Mouse (Mus musculus) adrenal gland (tissue): Measurements from ENCODE around the gene Nol11.

ENCODE experiments used
- intact Hi-C: fragments of 180-260 bp; cut with DNase I; formaldehyde crosslinking; loops from one replicate; pipeline ENCODE4 v1.15.1; 2025
- long read RNA-seq, 2 experiments: library from polyadenylated mRNA; unstranded; transcript quantifications; one replicate each; pipeline ENCODE4 v2.0.0; 2020; ENCODE audit warnings: borderline replicate concordance in 1 of 2; ENCODE audit not compliant: insufficient replicate concordance in 1 of 2

Nol11 gene
- long read RNA-seq, experiment 1, transcript Nol11-201 (18 exons, 3,158 nt) = major isoform, 8 of 18 reads
- long read RNA-seq, experiment 1, partial matches to known transcripts = 6 of 18 reads
- long read RNA-seq, experiment 1, other reads (novel, unspliced or antisense) = 3 of 18 reads
- long read RNA-seq, experiment 2, transcript Nol11-201 (18 exons, 3,158 nt) = major isoform, 10 of 22 reads
- long read RNA-seq, experiment 2, partial matches to known transcripts = 7 of 22 reads
- long read RNA-seq, experiment 2, other reads (novel, unspliced or antisense) = 4 of 22 reads

DNA sequence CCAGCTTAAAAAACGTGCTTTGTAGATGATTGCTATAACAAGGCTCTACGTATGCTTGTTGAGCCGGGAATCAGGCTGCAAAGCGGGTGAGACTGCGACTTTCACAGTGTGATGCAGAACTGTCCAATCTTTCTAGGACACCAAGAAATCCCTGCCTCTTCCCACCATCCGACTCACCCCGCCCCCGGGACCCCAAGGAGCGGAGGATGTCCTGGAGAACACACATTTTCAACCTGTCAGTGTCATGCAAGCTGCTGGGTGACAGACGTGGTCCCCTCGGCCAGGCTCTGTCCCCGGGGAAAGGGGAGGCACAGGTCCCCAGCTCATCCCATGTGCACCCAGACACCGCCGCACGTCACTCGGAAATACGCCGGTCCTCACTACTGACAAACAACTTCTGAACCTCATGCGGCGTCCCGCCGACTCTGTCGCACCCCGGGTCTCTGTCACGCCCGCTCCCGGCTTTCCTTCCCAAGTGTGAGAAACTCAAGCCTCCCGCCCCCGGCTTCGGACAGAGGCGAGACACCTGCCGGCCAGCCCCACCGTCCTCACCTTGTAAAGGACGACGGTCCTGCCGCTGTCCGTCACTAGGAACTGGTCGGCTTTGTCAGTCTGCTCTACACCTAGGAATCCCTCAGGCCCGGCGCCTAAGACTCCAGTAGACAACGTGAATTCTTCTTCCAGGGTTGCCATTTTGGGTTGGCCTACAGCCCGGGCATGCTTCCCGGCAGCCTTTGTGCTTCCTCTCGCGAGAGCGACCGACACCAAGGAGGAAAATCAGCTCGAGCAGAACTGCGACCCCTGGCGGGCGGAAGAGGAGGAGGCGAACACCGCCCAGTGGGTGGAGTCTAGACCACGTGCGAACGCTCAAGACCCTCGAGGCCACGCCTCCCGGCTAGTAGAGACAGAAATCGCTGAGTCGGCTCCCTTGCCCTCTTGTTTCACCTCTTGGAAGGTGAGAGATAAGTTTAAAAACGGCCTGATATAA lies at the start of gene Nol11:
Gene Nol11, minus strand, starts transcription at position 817 of the 988 bp plus-strand sequence.
- intact Hi-C loops = no loop called here

DNA sequence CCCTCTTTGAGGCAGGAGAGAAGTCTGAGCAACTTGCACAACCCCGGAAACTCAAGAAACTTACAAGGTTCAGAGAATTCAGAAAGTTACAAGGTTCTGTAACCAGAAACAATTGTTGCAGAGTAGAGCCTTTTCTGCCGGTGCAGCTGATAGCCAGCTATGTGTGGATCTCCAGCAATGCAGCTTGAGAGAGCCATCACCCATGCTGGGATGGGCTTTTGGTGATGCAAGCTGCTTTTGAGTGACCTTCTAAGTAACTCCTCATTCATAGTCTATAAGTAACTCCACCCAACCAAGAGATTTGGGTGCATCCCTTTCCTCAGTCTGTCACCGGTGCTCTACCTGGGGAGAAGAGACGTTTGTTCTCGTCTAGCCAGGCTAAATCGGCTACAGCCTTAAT lies 49.3 kb upstream of the Nol11 start:
- intact Hi-C loops = no loop called here

GRCm38 (mm10) chr11:107237532-107237931 lies 48.4 kb upstream of the Nol11 start:
- intact Hi-C loops = no loop called here

- intact Hi-C loops = no loop called here
Measured at GRCm38 (mm10) chr11:107233252-107233890, 44.2 kb upstream of the Nol11 start.

DNA sequence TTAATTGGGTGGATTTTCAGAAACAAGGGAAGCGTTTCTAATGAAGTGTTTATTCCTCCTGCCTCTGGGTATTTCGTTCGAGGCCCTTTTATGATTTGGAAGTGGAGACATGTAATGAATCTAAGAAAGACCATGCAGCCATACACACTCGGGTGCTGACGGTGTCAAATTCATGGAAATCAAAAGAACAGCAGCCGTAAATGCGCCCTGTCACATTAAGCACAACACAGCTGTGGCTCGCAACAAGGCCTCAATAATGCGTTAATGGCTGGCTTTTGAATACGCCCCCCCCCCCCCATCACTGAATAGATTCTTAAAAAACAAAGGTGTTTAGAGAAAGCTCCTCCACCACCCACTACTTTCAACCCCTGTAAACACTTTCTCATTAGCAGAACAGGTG lies 40.9 kb upstream of the Nol11 start:
- intact Hi-C loops = no loop called here

GRCm38 (mm10) chr11:107226431-107226830 lies 37.2 kb upstream of the Nol11 start:
- intact Hi-C loops = no loop called here

GRCm38 (mm10) chr11:107226013-107226412 lies 36.8 kb upstream of the Nol11 start:
- intact Hi-C loops = no loop called here

DNA sequence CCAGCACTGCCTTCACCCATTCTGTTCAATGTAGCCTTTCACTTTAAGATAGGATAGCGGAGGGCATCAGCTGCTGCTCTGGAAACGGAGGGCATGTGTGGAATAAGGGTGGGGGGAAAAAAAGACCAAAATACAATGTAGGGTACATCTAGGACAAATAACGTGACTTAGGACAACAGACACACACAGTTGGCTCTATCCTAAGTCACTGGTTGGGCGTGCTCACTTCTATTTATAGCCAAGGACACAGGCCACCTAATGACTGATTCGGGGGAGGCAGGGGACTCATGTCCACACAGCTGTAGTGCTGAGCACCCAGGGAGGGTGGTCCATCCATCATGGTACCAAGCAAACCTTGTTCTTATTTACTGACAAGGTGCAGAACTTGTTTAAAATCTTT lies 36.1 kb upstream of the Nol11 start:
- intact Hi-C loops = no loop called here

DNA sequence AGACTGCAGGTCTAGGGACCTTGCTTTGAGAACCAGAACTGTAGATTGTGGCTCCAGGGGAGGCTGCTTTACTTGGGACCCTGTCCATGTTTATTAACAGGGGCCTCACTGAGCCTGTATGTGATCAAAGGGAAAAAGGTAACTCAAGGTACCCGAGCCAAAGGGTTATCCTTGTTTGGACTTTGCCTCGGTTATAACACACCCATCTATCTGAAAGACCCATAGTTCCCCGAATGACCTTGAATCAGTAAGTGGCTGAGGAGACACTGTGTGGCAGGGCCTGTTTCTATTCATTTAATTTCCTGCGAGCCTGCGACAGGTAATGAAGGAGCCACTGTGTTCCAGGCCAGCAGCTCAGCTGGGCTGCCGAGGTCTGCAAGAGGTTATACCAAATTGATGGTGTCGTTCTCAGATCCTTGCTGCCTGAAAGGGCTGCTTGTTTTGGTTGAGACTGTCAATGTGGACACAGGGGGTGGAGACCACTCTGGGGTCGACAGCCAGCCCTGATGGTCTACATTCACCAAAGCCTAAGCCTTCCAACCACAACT lies 34.6 kb upstream of the Nol11 start:
- intact Hi-C loops = no loop called here

GRCm38 (mm10) chr11:107223169-107223561 lies 34.0 kb upstream of the Nol11 start:
- intact Hi-C loops = no loop called here

GRCm38 (mm10) chr11:107222531-107223168 lies 33.5 kb upstream of the Nol11 start:
- intact Hi-C loops = no loop called here

DNA sequence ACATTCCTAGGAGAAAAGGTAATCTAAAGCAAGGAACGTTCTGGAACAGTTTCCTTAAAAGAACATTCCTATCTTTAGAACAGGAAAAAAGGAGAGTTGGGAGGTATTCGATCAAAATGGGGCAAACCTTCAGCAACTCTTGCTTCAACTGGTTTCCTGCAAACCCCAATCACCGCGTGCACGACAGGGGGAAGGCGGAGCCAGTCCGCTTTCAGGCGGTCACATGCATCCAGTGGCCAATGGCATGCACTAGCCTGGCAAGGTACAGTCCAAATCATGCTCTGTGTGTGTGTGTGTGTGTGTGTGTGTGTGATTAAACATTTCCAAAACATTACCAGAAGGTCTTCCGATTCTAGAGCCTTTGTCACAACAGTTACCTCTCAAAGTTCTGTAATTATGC lies 25.9 kb upstream of the Nol11 start:
- intact Hi-C loops = loop anchor here (2.0 kb wide), 1 partner anchor 258 kb away; no protein-coding TSS in a partner anchor

- intact Hi-C loops = loop anchor here (2.0 kb wide), 1 partner anchor 259 kb away; no protein-coding TSS in a partner anchor
Measured at GRCm38 (mm10) chr11:107213745-107214144, 24.6 kb upstream of the Nol11 start.

DNA sequence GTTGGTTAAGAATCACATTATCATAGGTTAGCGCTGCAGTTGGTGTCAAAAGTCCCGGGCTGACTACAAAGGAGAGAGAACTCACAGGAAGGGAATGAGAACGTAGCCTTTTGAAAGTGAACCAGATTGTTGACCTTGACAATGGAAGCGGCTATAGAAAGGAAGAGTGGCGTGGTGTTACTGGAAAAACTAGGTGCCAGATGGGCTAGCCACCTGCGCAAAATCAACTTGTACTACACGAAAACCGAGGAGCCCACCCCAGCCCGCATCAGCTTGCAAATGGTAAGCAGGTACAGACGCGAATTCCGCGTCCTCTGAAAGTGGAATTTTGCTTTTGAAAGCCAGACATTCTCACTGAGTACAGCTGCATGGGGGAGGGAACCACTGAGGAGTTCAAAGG lies 20.6 kb upstream of the Nol11 start:
- intact Hi-C loops = no loop called here

GRCm38 (mm10) chr11:107201773-107202172 lies 12.6 kb upstream of the Nol11 start:
- intact Hi-C loops = no loop called here

DNA sequence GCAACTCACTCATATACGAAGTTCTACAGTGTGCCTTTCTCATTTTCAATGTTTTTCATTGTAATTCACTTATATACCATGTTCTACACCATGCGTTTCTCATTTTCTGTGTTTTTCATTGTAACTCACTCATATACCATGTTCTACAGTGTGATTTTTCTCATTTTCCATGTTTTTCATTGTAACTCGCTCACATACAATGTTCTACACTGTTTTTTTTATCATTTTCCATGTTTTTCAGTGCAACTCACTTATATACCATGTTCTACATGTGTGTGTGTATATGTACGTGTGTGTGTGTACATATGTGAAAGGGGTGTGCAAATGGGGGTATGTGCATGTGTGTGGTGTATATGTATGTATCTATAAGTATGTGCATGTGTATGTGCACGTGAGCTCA lies 10.1 kb upstream of the Nol11 start:
- intact Hi-C loops = no loop called here

- intact Hi-C loops = no loop called here
Measured at GRCm38 (mm10) chr11:107195334-107195733, 6.2 kb upstream of the Nol11 start.

DNA sequence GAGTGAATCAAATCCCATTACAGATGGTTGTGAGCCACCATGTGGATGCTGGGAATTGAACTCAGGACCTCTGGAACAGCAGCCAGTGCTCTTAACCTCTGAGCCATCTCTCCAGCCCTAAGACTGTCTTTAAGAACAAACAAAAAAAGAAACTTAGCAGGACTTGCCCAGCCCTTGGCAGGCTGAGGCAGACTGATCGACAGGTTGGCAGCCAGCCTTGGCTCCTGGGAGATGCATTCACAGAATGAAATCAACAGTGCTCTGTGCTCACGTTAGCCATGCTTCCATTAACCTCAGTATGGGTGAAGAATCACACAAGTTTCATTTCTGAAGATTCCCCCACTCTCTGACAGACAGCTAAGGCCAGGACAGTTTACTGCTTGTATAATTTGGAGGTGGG lies 1.2 kb upstream of the Nol11 start:
- intact Hi-C loops = no loop called here

GRCm38 (mm10) chr11:107183777-107184176 lies 5.4 kb downstream of the Nol11 start:
- intact Hi-C loops = no loop called here

- intact Hi-C loops = no loop called here
Measured at GRCm38 (mm10) chr11:107161215-107161614, 28.0 kb downstream of the Nol11 start.

- intact Hi-C loops = no loop called here
Measured at GRCm38 (mm10) chr11:107159034-107159433, 30.1 kb downstream of the Nol11 start.
